Mouse (Mus musculus): ENCODE results near the gene Nkain2. TPM values are rescaled to one million over a fixed set of nuclear protein-coding genes. Genes with fewer than 3 reads are reported as not detected.
A peak's percentile ranks its signal among the peaks of the same experiment; 100 is the strongest.

Nkain2 gene
- polyA plus RNA-seq, 1 experiment from 2014 or later: 0.35 TPM

- H3K9ac ChIP-seq (ENCODE audit: low read length): no peak overlapping the region
- no peaks in the 10 kb centered on the region for H3K9me3 ChIP-seq (ENCODE audit: control insufficient read depth, low read length)
- H3K4me1 ChIP-seq (ENCODE audit: control insufficient read depth in 2 of 2, insufficient read depth in 2 of 2, low read length in 2 of 2): no peaks in the 10 kb centered on the region
- no peak overlapping the region for H3K4me3 ChIP-seq (ENCODE audit: control insufficient read depth in 1 of 2, insufficient read depth in 1 of 2, low read depth in 1 of 2, low read length in 2 of 2)
- no peaks in the 10 kb centered on the region for H3K27me3 ChIP-seq (ENCODE audit: control insufficient read depth, insufficient read depth, low read length)
- 44% methylated on average over 1 of the region's 1 CpGs for WGBS
- no peak overlapping the region for H3K27ac ChIP-seq (replicated peaks in 1 of 2; ENCODE audit: control insufficient read depth in 1 of 2, insufficient read depth in 1 of 2, low read depth in 2 of 2, low read length in 2 of 2)
- no peak for ATAC-seq (ENCODE audit: insufficient number of reproducible peaks, insufficient read depth, low FRiP score, low read depth)
- H3K36me3 ChIP-seq (ENCODE audit: control insufficient read depth, insufficient read depth, low read length): no peaks in the 10 kb centered on the region
- no peak overlapping the region for H3K4me2 ChIP-seq (ENCODE audit: low read length)
Observed at GRCm38 (mm10) chr10:32029996-32030395, 860.3 kb downstream of the Nkain2 start.

- H3K36me3 ChIP-seq (ENCODE audit: control insufficient read depth, insufficient read depth, low read length): no peaks in the 10 kb centered on the region
- ATAC-seq (ENCODE audit: insufficient number of reproducible peaks, insufficient read depth, low FRiP score, low read depth): no peak
- WGBS: 74% methylated on average over 1 of the region's 1 CpGs
- H3K27me3 ChIP-seq (ENCODE audit: control insufficient read depth, insufficient read depth, low read length): no peaks in the 10 kb centered on the region
- H3K9ac ChIP-seq (ENCODE audit: low read length): no peak overlapping the region
- no peak overlapping the region for H3K4me2 ChIP-seq (ENCODE audit: low read length)
- no peaks in the 10 kb centered on the region for H3K4me1 ChIP-seq (ENCODE audit: control insufficient read depth in 2 of 2, insufficient read depth in 2 of 2, low read length in 2 of 2)
- no peaks in the 10 kb centered on the region for H3K9me3 ChIP-seq (ENCODE audit: control insufficient read depth, low read length)
- H3K27ac ChIP-seq (replicated peaks in 1 of 2; ENCODE audit: control insufficient read depth in 1 of 2, insufficient read depth in 1 of 2, low read depth in 2 of 2, low read length in 2 of 2): no peak overlapping the region
- H3K4me3 ChIP-seq (ENCODE audit: control insufficient read depth in 1 of 2, insufficient read depth in 1 of 2, low read depth in 1 of 2, low read length in 2 of 2): no peak overlapping the region
Observed at GRCm38 (mm10) chr10:32018385-32018784, 871.9 kb downstream of the Nkain2 start.

DNA sequence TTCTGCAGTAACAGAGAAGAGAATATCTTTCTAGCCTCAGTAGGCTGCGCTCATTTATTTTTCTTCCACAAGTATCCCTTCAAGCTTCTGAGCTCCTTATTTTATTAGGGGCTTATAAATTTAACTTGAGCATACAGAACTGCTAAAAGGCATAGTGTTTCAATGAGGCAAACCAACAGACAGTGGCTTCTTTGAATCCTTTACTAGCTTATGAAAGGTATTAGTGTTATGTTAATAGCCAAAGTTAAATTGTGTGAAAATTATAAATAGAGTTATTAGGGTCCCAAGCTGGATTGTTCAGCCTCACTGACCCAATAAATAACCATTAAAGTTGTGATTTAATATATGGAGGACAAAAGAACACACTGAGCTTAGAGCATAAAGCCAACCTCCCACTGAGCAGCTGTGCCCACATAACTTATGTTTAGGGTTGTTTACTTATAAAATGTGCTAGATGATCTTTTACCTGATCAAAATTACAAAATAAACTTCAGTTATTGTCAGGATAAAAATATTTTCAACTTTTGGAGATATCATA lies 889.0 kb downstream of the Nkain2 start:
- ATAC-seq (ENCODE audit: insufficient number of reproducible peaks, insufficient read depth, low FRiP score, low read depth): no peak
- Histone ChIP-seq H3K27ac (replicated peaks in 1 of 2; ENCODE audit: control insufficient read depth in 1 of 2, insufficient read depth in 1 of 2, low read depth in 2 of 2, low read length in 2 of 2) (no peak overlapping the region), H3K4me1 (ENCODE audit: control insufficient read depth in 2 of 2, insufficient read depth in 2 of 2, low read length in 2 of 2) (no peaks in the 10 kb centered on the region), H3K9me3 (ENCODE audit: control insufficient read depth, low read length) (no peaks in the 10 kb centered on the region), H3K4me2 (ENCODE audit: low read length) (no peak overlapping the region), H3K36me3 (ENCODE audit: control insufficient read depth, insufficient read depth, low read length) (no peaks in the 10 kb centered on the region), H3K27me3 (ENCODE audit: control insufficient read depth, insufficient read depth, low read length) (no peaks in the 10 kb centered on the region), H3K9ac (ENCODE audit: low read length) (no peak overlapping the region), H3K4me3 (ENCODE audit: control insufficient read depth in 1 of 2, insufficient read depth in 1 of 2, low read depth in 1 of 2, low read length in 2 of 2) (no peak overlapping the region)
- 87% methylated on average over 1 of the region's 1 CpGs for WGBS

GRCm38 (mm10) chr10:31993205-31993604 lies 897.1 kb downstream of the Nkain2 start:
- no peak overlapping the region for H3K4me2 ChIP-seq (ENCODE audit: low read length)
- H3K27ac ChIP-seq (replicated peaks in 1 of 2; ENCODE audit: control insufficient read depth in 1 of 2, insufficient read depth in 1 of 2, low read depth in 2 of 2, low read length in 2 of 2): no peak overlapping the region
- no peaks in the 10 kb centered on the region for H3K4me1 ChIP-seq (ENCODE audit: control insufficient read depth in 2 of 2, insufficient read depth in 2 of 2, low read length in 2 of 2)
- H3K9me3 ChIP-seq (ENCODE audit: control insufficient read depth, low read length): no peaks in the 10 kb centered on the region
- no peaks in the 10 kb centered on the region for H3K27me3 ChIP-seq (ENCODE audit: control insufficient read depth, insufficient read depth, low read length)
- ATAC-seq (ENCODE audit: insufficient number of reproducible peaks, insufficient read depth, low FRiP score, low read depth): peak; percentile 54; the same call in 1 of the 2 replicates
- no peaks in the 10 kb centered on the region for H3K36me3 ChIP-seq (ENCODE audit: control insufficient read depth, insufficient read depth, low read length)
- WGBS: 57% methylated on average over 1 of the region's 1 CpGs
- no peak overlapping the region for H3K9ac ChIP-seq (ENCODE audit: low read length)
- no peak overlapping the region for H3K4me3 ChIP-seq (ENCODE audit: control insufficient read depth in 1 of 2, insufficient read depth in 1 of 2, low read depth in 1 of 2, low read length in 2 of 2)

DNA sequence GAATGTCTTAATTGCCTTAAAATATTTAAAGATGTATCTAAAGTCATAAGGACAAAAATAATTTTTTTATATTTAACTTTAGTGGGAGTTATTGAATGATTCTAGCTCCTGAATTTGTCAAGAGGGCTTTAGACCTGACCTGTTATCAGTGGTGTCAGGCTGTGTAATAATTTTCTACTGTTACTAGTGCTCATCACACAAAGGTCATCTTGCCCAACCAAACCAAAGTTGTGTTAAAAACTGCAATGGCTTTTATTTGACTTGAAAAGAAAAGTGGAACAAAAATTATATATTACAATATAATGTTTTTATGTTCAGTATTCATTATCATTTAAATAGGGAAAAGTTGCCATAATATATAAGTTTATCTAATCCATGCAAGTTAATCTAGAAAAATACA lies 911.9 kb downstream of the Nkain2 start:
- H3K4me1 ChIP-seq (ENCODE audit: control insufficient read depth in 2 of 2, insufficient read depth in 2 of 2, low read length in 2 of 2): no peaks in the 10 kb centered on the region
- no peaks in the 10 kb centered on the region for H3K36me3 ChIP-seq (ENCODE audit: control insufficient read depth, insufficient read depth, low read length)
- no peak overlapping the region for H3K4me2 ChIP-seq (ENCODE audit: low read length)
- no peak for ATAC-seq (ENCODE audit: insufficient number of reproducible peaks, insufficient read depth, low FRiP score, low read depth)
- H3K9ac ChIP-seq (ENCODE audit: low read length): no peak overlapping the region
- no peaks in the 10 kb centered on the region for H3K9me3 ChIP-seq (ENCODE audit: control insufficient read depth, low read length)
- no peak overlapping the region for H3K4me3 ChIP-seq (ENCODE audit: control insufficient read depth in 1 of 2, insufficient read depth in 1 of 2, low read depth in 1 of 2, low read length in 2 of 2)
- no peak overlapping the region for H3K27ac ChIP-seq (replicated peaks in 1 of 2; ENCODE audit: control insufficient read depth in 1 of 2, insufficient read depth in 1 of 2, low read depth in 2 of 2, low read length in 2 of 2)
- no peaks in the 10 kb centered on the region for H3K27me3 ChIP-seq (ENCODE audit: control insufficient read depth, insufficient read depth, low read length)

- no peak for ATAC-seq (ENCODE audit: insufficient number of reproducible peaks, insufficient read depth, low FRiP score, low read depth)
- 79% methylated on average over 2 of the region's 2 CpGs for WGBS
- no peak overlapping the region for H3K4me3 ChIP-seq (ENCODE audit: control insufficient read depth in 1 of 2, insufficient read depth in 1 of 2, low read depth in 1 of 2, low read length in 2 of 2)
- no peaks in the 10 kb centered on the region for H3K36me3 ChIP-seq (ENCODE audit: control insufficient read depth, insufficient read depth, low read length)
- no peak overlapping the region for H3K4me2 ChIP-seq (ENCODE audit: low read length)
- no peaks in the 10 kb centered on the region for H3K27me3 ChIP-seq (ENCODE audit: control insufficient read depth, insufficient read depth, low read length)
- H3K4me1 ChIP-seq (ENCODE audit: control insufficient read depth in 2 of 2, insufficient read depth in 2 of 2, low read length in 2 of 2): no peaks in the 10 kb centered on the region
- H3K27ac ChIP-seq (replicated peaks in 1 of 2; ENCODE audit: control insufficient read depth in 1 of 2, insufficient read depth in 1 of 2, low read depth in 2 of 2, low read length in 2 of 2): no peak overlapping the region
- no peaks in the 10 kb centered on the region for H3K9me3 ChIP-seq (ENCODE audit: control insufficient read depth, low read length)
- no peak overlapping the region for H3K9ac ChIP-seq (ENCODE audit: low read length)
Observed at GRCm38 (mm10) chr10:31947178-31947726, 943.0 kb downstream of the Nkain2 start.

DNA sequence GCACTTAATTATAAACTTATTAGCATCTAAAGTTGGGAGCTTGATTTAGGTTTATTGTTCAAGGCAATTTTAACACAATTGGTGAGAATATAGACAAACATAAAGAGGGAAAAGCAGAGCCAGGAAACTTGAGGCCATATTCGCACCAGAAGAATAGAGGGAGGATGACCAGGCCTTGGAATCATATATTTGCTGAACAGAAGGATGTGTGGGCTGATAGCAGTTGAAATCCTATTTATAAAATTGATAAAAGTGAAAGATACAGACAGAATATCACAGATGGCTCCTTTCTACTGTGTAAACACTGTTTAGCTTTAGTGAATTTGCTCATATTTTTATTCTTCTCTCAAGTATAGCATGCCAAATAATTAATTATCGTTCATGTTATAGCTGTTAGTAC lies 958.3 kb downstream of the Nkain2 start:
- Histone ChIP-seq H3K4me2 (ENCODE audit: low read length) (no peak overlapping the region), H3K9ac (ENCODE audit: low read length) (no peak overlapping the region), H3K27me3 (ENCODE audit: control insufficient read depth, insufficient read depth, low read length) (no peaks in the 10 kb centered on the region), H3K9me3 (ENCODE audit: control insufficient read depth, low read length) (no peaks in the 10 kb centered on the region), H3K27ac (replicated peaks in 1 of 2; ENCODE audit: control insufficient read depth in 1 of 2, insufficient read depth in 1 of 2, low read depth in 2 of 2, low read length in 2 of 2) (no peak overlapping the region), H3K36me3 (ENCODE audit: control insufficient read depth, insufficient read depth, low read length) (no peaks in the 10 kb centered on the region), H3K4me3 (ENCODE audit: control insufficient read depth in 1 of 2, insufficient read depth in 1 of 2, low read depth in 1 of 2, low read length in 2 of 2) (no peak overlapping the region), H3K4me1 (ENCODE audit: control insufficient read depth in 2 of 2, insufficient read depth in 2 of 2, low read length in 2 of 2) (no peaks in the 10 kb centered on the region)
- WGBS: 79% methylated on average over 2 of the region's 2 CpGs
- no peak for ATAC-seq (ENCODE audit: insufficient number of reproducible peaks, insufficient read depth, low FRiP score, low read depth)

- no peaks in the 10 kb centered on the region for H3K4me1 ChIP-seq (ENCODE audit: control insufficient read depth in 2 of 2, insufficient read depth in 2 of 2, low read length in 2 of 2)
- H3K36me3 ChIP-seq (ENCODE audit: control insufficient read depth, insufficient read depth, low read length): no peaks in the 10 kb centered on the region
- whole genome bisulfite sequencing: 66% methylated on average over 5 of the region's 5 CpGs
- H3K9ac ChIP-seq (ENCODE audit: low read length): no peak overlapping the region
- no peak overlapping the region for H3K4me3 ChIP-seq (ENCODE audit: control insufficient read depth in 1 of 2, insufficient read depth in 1 of 2, low read depth in 1 of 2, low read length in 2 of 2)
- H3K4me2 ChIP-seq (ENCODE audit: low read length): no peak overlapping the region
- no peaks in the 10 kb centered on the region for H3K27me3 ChIP-seq (ENCODE audit: control insufficient read depth, insufficient read depth, low read length)
- no peaks in the 10 kb centered on the region for H3K9me3 ChIP-seq (ENCODE audit: control insufficient read depth, low read length)
- ATAC-seq (ENCODE audit: insufficient number of reproducible peaks, insufficient read depth, low FRiP score, low read depth): no peak
- H3K27ac ChIP-seq (replicated peaks in 1 of 2; ENCODE audit: control insufficient read depth in 1 of 2, insufficient read depth in 1 of 2, low read depth in 2 of 2, low read length in 2 of 2): no peak overlapping the region
Observed at GRCm38 (mm10) chr10:31927657-31928056, 962.6 kb downstream of the Nkain2 start.
